Mouse (Mus musculus) NIH3T3 (cell line): ENCODE data around the gene Tmbim6.

Source experiments
- DNase-seq: peaks from one replicate; pipeline ENCODE4 v3.0.0-alpha.2; 2012; ENCODE audit warnings: low read depth

Tmbim6 gene

GRCm38 (mm10) chr15:99392486-99393385 lies at the start of gene Tmbim6:
TSS of gene Tmbim6 (plus strand) at chr15:99392882.
- peak; percentile 99 for DNase-seq

- DNase-seq: peak; percentile 77
Measured at GRCm38 (mm10) chr15:99343414-99344147, 49.1 kb upstream of the Tmbim6 start.

- peak; percentile 77 for DNase-seq
Measured at GRCm38 (mm10) chr15:99344148-99344870, 48.4 kb upstream of the Tmbim6 start.

GRCm38 (mm10) chr15:99344961-99345360 lies 47.7 kb upstream of the Tmbim6 start:
- peak; percentile 32 for DNase-seq

- no peak for DNase-seq
Measured at GRCm38 (mm10) chr15:99351610-99352009, 41.1 kb upstream of the Tmbim6 start.

GRCm38 (mm10) chr15:99352306-99352705 lies 40.4 kb upstream of the Tmbim6 start:
- no peak for DNase-seq

- DNase-seq: no peak
Measured at GRCm38 (mm10) chr15:99355660-99356059, 37.0 kb upstream of the Tmbim6 start.

- no peak for DNase-seq
Measured at GRCm38 (mm10) chr15:99356462-99356861, 36.2 kb upstream of the Tmbim6 start.

GRCm38 (mm10) chr15:99358952-99359351 lies 33.7 kb upstream of the Tmbim6 start:
- DNase-seq: peak; percentile 54

- peak; percentile 57 for DNase-seq
Measured at GRCm38 (mm10) chr15:99364022-99364530, 28.6 kb upstream of the Tmbim6 start.

- no peak for DNase-seq
Measured at GRCm38 (mm10) chr15:99364921-99365320, 27.8 kb upstream of the Tmbim6 start.

GRCm38 (mm10) chr15:99368583-99369266 lies 24.0 kb upstream of the Tmbim6 start:
- DNase-seq: peak; percentile 78

GRCm38 (mm10) chr15:99369391-99370171 lies 23.1 kb upstream of the Tmbim6 start:
- DNase-seq: peak; percentile 60

- DNase-seq: peak; percentile 99
Measured at GRCm38 (mm10) chr15:99370259-99370691, 22.4 kb upstream of the Tmbim6 start, which contains the start of gene Fmnl3. TSS of gene Fmnl3 (minus strand) at chr15:99370482.

- DNase-seq: no peak
Measured at GRCm38 (mm10) chr15:99371526-99372340, 20.9 kb upstream of the Tmbim6 start.

GRCm38 (mm10) chr15:99372761-99373160 lies 19.9 kb upstream of the Tmbim6 start:
- peak; percentile 51 for DNase-seq

- no peak for DNase-seq
Measured at GRCm38 (mm10) chr15:99375036-99375435, 17.6 kb upstream of the Tmbim6 start.

- no peak for DNase-seq
Measured at GRCm38 (mm10) chr15:99375581-99375980, 17.1 kb upstream of the Tmbim6 start.

- DNase-seq: no peak
Measured at GRCm38 (mm10) chr15:99376240-99376639, 16.4 kb upstream of the Tmbim6 start.

- peak; percentile 27 for DNase-seq
Measured at GRCm38 (mm10) chr15:99382893-99383292, 9.8 kb upstream of the Tmbim6 start.
